Mouse (Mus musculus): Measurements from ENCODE around the gene Hist1h3c. TPM values are rescaled to one million over a fixed set of nuclear protein-coding genes. Genes with fewer than 3 reads are reported as not detected.
"Not testable (repeated sequence)": the region's sequence is repeated elsewhere in the genome, so short reads cannot be mapped to it uniquely, and the experiment has no call there.

Hist1h3c gene
- total RNA-seq, 2 experiments from 2014 or later: 3.6 to 5.9 TPM

- DNase-seq (ENCODE audit: low spot score in 2 of 2): no peak
- peak overlapping the region; percentile 35 for H3K4me3 ChIP-seq
- peak overlapping the region; percentile 93 for H3K27ac ChIP-seq
- no peak; the same call in none of the 2 replicates for TF ChIP-seq CTCF (conservative IDR thresholded peaks at IDR 0.05)
Measured at GRCm38 (mm10) chr13:23751478-23751956, 6.1 kb upstream of the Hist1h3c start.

- not testable (repeated sequence) for DNase-seq (ENCODE audit: low spot score in 2 of 2)
- TF ChIP-seq CTCF (conservative IDR thresholded peaks at IDR 0.05): peak; percentile 31
- peak within 1 kb of the TSS; percentile 93 for H3K27ac ChIP-seq
- H3K4me3 ChIP-seq: peak within 1 kb of the TSS; percentile 58
Measured at GRCm38 (mm10) chr13:23750839-23751477, 5.6 kb upstream of the Hist1h3c start, which contains the start of gene Hist1h2ab. TSS of gene Hist1h2ab (plus strand) at chr13:23751126.

GRCm38 (mm10) chr13:23749563-23750121 lies 4.2 kb upstream of the Hist1h3c start:
- no peak for DNase-seq (ENCODE audit: low spot score in 2 of 2)
- Histone ChIP-seq H3K4me3 (no peak overlapping the region), H3K27ac (peak overlapping the region; percentile 93)
- TF ChIP-seq CTCF (conservative IDR thresholded peaks at IDR 0.05): no peak

DNA sequence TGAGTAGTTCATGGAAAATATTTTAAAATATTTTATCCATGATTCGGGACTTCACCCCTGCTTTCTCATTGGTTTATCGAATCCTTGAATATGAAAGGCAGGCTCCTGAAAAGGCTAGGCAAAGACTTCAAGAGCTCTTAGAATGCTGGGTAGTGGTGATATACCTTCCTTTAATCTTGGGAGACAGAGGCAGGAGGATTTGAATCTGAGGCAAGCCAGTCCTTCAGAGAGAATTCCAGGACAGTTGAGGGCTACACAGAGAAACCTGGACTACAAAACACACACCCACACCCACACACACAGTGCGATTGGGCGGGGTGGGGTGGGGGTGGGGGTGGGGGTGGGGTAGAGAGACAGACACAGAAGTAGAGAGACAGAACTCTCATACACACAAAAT lies 2.5 kb upstream of the Hist1h3c start:
- Histone ChIP-seq H3K27ac (peak overlapping the region; percentile 91), H3K4me3 (no peak overlapping the region)
- no peak for DNase-seq (ENCODE audit: low spot score in 2 of 2)
- TF ChIP-seq CTCF (conservative IDR thresholded peaks at IDR 0.05): no peak

DNA sequence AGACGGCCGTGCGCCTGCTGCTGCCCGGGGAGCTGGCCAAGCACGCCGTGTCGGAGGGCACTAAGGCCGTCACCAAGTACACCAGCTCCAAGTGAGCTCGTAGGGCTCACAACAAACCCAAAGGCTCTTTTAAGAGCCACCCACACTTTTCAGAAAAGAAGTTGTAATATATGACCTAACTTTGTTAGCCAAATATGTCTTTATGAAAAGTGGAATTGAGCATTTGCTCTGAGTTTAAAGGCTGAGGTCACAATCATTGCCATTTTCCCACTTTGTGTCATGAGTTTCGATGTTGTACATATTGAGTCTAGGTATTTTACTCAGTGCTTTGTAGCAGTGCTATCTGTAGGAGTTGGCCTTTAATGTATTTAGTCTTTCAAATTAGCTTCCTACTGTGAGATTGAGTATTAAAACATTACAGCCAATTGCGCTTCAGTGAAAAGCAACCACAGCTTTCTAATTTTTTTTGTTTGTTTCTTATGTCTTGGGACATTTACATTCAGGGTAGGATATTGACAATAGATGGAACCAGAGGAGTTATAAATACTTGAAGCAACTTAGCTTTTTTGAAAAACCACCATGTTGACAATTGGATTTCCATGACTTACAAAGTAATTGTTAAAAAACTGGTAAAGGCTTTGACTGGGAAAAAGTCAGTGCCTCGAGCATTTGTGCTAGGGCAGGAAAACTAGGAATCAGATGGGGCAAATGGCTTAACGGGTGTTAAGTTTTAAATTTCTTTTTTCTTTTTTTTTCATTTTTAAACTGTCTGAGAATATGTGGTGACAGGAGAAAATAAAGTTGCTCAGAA lies 1.9 kb upstream of the Hist1h3c start:
- peak overlapping the region; percentile 59 for H3K4me3 ChIP-seq
- peak overlapping the region; percentile 91 for H3K27ac ChIP-seq
- no peak for DNase-seq (ENCODE audit: low spot score in 2 of 2)
- no peak for TF ChIP-seq CTCF (conservative IDR thresholded peaks at IDR 0.05)

DNA sequence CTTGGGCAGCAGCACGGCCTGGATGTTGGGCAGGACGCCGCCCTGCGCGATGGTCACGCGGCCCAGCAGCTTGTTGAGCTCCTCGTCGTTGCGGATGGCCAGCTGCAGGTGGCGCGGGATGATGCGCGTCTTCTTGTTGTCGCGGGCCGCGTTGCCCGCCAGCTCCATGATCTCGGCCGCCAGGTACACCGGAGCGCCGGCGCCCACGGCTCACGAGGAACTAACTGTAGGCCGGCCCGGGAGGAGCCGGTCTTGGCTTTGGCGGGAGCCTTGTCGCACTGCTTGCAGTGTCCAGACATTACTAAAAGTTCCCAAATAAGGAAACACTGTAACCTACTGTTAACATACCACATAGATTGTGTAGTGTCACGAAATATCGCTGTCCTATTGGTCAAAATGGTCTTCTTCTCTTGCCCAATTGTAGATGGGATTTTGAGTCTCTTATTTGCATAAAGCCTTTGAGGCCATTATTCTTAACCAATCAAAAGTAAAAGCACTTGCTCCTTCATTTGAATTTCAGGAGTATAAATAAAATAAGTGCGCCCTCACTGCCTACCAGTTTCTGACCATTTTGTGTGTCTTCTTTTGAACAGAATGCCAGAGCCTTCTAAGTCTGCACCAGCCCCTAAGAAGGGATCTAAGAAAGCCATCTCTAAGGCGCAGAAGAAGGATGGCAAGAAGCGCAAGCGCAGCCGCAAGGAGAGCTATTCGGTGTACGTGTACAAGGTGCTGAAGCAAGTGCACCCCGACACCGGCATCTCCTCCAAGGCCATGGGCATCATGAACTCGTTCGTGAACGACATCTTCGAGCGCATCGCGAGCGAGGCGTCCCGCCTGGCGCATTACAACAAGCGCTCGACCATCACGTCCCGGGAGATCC lies 1.0 kb upstream of the Hist1h3c start, which contains the start of gene Hist1h2bb:
TSS of gene Hist1h2bb (plus strand) at position 534 of the 880 bp plus-strand sequence.
- TF ChIP-seq CTCF (conservative IDR thresholded peaks at IDR 0.05): peak; percentile 50
- H3K27ac ChIP-seq: peak within 1 kb of the TSS; percentile 91
- peak; percentile 52 to 87 for DNase-seq (ENCODE audit: low spot score in 2 of 2)
- H3K4me3 ChIP-seq: peak within 1 kb of the TSS; percentile 59

DNA sequence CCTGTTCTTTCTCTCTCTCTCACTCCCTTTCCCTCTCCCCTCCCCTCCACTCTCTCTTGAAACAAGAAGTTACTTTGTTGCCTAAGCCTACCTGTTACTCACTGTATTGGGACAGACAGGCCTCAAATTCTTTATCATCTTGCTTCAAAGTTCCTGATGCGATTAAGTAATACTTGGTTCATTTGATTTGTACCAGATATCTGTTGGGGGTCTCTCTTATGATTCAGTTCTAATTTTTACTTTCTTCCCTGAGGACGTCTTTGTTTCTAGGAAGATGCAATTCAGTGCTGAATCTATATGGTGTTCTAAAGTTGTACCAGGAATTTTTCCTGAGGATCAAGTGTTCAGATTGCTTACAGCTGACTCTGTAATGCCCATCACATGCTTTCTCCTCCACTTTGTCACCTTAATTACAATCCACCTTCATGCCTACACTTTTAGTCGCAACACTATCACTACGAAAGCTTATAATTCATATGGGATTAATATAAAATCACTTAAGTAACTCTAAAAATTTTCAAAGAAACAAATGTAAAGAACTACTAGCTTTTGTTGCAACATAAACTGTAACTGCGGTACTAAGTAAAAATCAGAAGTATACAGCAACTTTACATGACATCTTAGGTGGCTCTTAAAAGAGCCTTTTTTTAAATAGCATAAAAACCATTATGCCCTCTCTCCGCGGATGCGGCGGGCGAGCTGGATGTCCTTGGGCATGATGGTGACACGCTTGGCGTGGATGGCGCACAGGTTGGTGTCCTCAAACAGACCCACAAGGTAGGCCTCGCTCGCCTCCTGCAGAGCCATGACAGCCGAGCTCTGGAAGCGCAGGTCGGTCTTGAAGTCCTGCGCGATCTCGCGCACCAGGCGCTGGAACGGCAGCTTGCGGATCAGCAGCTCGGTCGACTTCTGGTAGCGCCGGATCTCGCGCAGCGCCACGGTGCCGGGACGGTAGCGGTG lies 701 bp downstream of the Hist1h3c start:
- Histone ChIP-seq H3K27ac (no peak overlapping the region), H3K4me3 (peak overlapping the region; percentile 59; the same call in 1 of the 2 replicates)
- DNase-seq (ENCODE audit: low spot score in 2 of 2): no peak
- TF ChIP-seq CTCF (conservative IDR thresholded peaks at IDR 0.05): no peak

GRCm38 (mm10) chr13:23743963-23744362 lies 1.4 kb downstream of the Hist1h3c start:
- no peak for TF ChIP-seq CTCF (conservative IDR thresholded peaks at IDR 0.05)
- Histone ChIP-seq H3K4me3 (no peak overlapping the region), H3K27ac (no peak overlapping the region)
- no peak for DNase-seq (ENCODE audit: low spot score in 2 of 2)

- DNase-seq (ENCODE audit: low spot score in 2 of 2): no peak
- Histone ChIP-seq H3K27ac (no peak overlapping the region), H3K4me3 (no peak overlapping the region)
- no peak for TF ChIP-seq CTCF (conservative IDR thresholded peaks at IDR 0.05)
Measured at GRCm38 (mm10) chr13:23743215-23743614, 2.2 kb downstream of the Hist1h3c start.

DNA sequence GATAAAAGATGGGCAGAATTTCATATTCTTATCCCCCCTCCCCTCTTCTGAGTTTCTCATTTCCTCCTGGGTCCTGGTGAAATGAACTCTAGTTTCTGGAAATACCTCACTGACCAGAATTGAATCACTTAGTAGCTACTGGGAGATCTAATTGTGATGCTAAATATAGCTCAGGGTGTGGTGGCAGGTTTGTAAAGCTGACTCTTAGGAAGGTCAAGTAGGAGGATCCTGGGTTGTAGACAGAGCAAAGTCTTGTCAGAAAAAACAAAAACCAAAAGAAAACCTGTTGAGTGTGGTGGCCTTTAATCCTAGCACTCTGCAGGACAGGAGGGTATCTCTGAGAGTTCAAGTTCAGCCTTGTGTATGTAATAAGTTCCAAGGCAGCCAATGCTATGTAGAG lies 3.4 kb downstream of the Hist1h3c start:
- DNase-seq (ENCODE audit: low spot score in 2 of 2): no peak
- Histone ChIP-seq H3K4me3 (no peak overlapping the region), H3K27ac (no peak overlapping the region)
- no peak for TF ChIP-seq CTCF (conservative IDR thresholded peaks at IDR 0.05)

- no peak overlapping the region for H3K27ac ChIP-seq
- no peak for DNase-seq (ENCODE audit: low spot score in 2 of 2)
- TF ChIP-seq CTCF (conservative IDR thresholded peaks at IDR 0.05): no peak
- no peak overlapping the region; the same call in 1 of the 2 replicates for H3K4me3 ChIP-seq
Measured at GRCm38 (mm10) chr13:23740910-23741309, 4.5 kb downstream of the Hist1h3c start.
